Mouse (Mus musculus): ENCODE measurements around the gene Cnot8. TPM values are rescaled to one million over a fixed set of nuclear protein-coding genes. Genes with fewer than 3 reads are reported as not detected.

Cnot8 gene
- polyA plus RNA-seq, 1 experiment from 2014 or later: 70.7 TPM

Other genes with a start within 250 kb of the Cnot8 start
- 16.5 and 16.7 TPM in 2 replicates for gene Larp1, start 95.1 kb upstream of the Cnot8 start, polyA plus RNA-seq (2015; fragmentation: Nextera tagmentation; extraction: Ambion mirVana)
- gene Gm12248, start 11.0 kb upstream of the Cnot8 start, polyA plus RNA-seq (2015; fragmentation: Nextera tagmentation; extraction: Ambion mirVana): not detected in 2 replicates
- 11.7 and 11.8 TPM in 2 replicates for gene Gemin5, start 64.4 kb downstream of the Cnot8 start, polyA plus RNA-seq (2015; fragmentation: Nextera tagmentation; extraction: Ambion mirVana)
- 114 and 125 TPM in 2 replicates for gene Mrpl22, start 67.5 kb downstream of the Cnot8 start, polyA plus RNA-seq (2015; fragmentation: Nextera tagmentation; extraction: Ambion mirVana)
- gene Igtp, start 95.4 kb downstream of the Cnot8 start, polyA plus RNA-seq (2015; fragmentation: Nextera tagmentation; extraction: Ambion mirVana): 4.5 and 4.6 TPM in 2 replicates
- 3.6 and 4.3 TPM in 2 replicates for gene Irgm2, start 95.5 kb downstream of the Cnot8 start, polyA plus RNA-seq (2015; fragmentation: Nextera tagmentation; extraction: Ambion mirVana)
- not detected in 2 replicates for gene 4930438A08Rik, start 170.6 kb downstream of the Cnot8 start, polyA plus RNA-seq (2015; fragmentation: Nextera tagmentation; extraction: Ambion mirVana)
- gene Zfp692, start 202.9 kb downstream of the Cnot8 start, polyA plus RNA-seq (2015; fragmentation: Nextera tagmentation; extraction: Ambion mirVana): 20.7 and 22.0 TPM in 2 replicates
- gene Zfp672, start 226.2 kb downstream of the Cnot8 start, polyA plus RNA-seq (2015; fragmentation: Nextera tagmentation; extraction: Ambion mirVana): 35.4 and 35.5 TPM in 2 replicates
- 28.3 TPM in 2 replicates for gene Sh3bp5l, start 226.6 kb downstream of the Cnot8 start, polyA plus RNA-seq (2015; fragmentation: Nextera tagmentation; extraction: Ambion mirVana)